Comparison of ENCODE assay signal across 26 mouse cellular contexts in genomic region chr19:41915294-41915693, GRCm38 (mm10). TPM values are rescaled to one million over a fixed set of nuclear protein-coding genes. Genes with fewer than 3 reads are reported as not detected.
DNase-seq lines count a peak whose midpoint lies in the region; ATAC-seq and TF ChIP-seq lines count a peak whose summit lies in the region.
"Had no signal": no experiment of that assay in that cellular context is flagged by ENCODE, and none has a peak within 500 bp of the region (broad histone marks: within the 10 kb centered on the region; RNA-seq: fewer than 3 reads in every experiment).

No protein-coding gene starts in this region.

- H3K9me3 ChIP-seq in heart, embryonic 13.5 days, result no peaks in the 10 kb centered on the region
- H3K9me3 ChIP-seq in liver, embryonic 15.5 days (replicated peaks), result no peaks in the 10 kb centered on the region
- H3K9me3 ChIP-seq in liver, embryonic 11.5 days (ENCODE audit: control insufficient read depth, low read length), result no peaks in the 10 kb centered on the region
- H3K9me3 ChIP-seq: hindbrain, embryonic 12.5 days; lung, embryonic 15.5 days; midbrain, embryonic 15.5 days; stomach, embryonic 15.5 days had no signal

- DNase-seq in heart, adult 9 months (ENCODE audit: low spot score in 2 of 2), result no peak
- DNase-seq in liver, embryonic 11.5 days (ENCODE audit: low spot score), result no peak
- DNase-seq: adrenal gland, adult 2 months; adrenal gland, postnatal 36 days; B cell, adult 2 months; cerebellum, adult 2 months; cerebellum, postnatal 14 days; gastrocnemius, postnatal 14 days; heart, adult 18-20 months; kidney, adult 9 months; kidney, postnatal 10 days; layer of hippocampus, postnatal 36 days; left cerebral cortex, postnatal 4 days; right cerebral cortex, postnatal 25 days had no signal

- H3K4me1 ChIP-seq in heart, embryonic 13.5 days, result peaks cover 27% of the 10 kb centered on the region
- H3K4me1 ChIP-seq in liver, embryonic 15.5 days (replicated peaks), result peaks cover 44% of the 10 kb centered on the region
- peaks cover 17% of the 10 kb centered on the region for H3K4me1 ChIP-seq in liver, embryonic 11.5 days (replicated peaks; ENCODE audit: control insufficient read depth, insufficient read depth, low read length)
- peaks cover 25% of the 10 kb centered on the region for H3K4me1 ChIP-seq in bone marrow macrophage, adult 2 months (ENCODE audit: control insufficient read depth, insufficient read depth, low read length)

- no peaks in the 10 kb centered on the region for H3K27me3 ChIP-seq in heart, embryonic 13.5 days (replicated peaks)
- no peaks in the 10 kb centered on the region for H3K27me3 ChIP-seq in liver, embryonic 15.5 days
- no peaks in the 10 kb centered on the region for H3K27me3 ChIP-seq in liver, embryonic 11.5 days (replicated peaks; ENCODE audit: control insufficient read depth, insufficient read depth, low read length)
- H3K27me3 ChIP-seq in myocyte (ENCODE audit: control insufficient read depth, insufficient read depth, insufficient read length), result no peaks in the 10 kb centered on the region
- H3K27me3 ChIP-seq: hindbrain, embryonic 12.5 days; lung, embryonic 15.5 days; midbrain, embryonic 15.5 days; stomach, embryonic 15.5 days had no signal

- no peak for TF ChIP-seq CTCF in bone marrow macrophage, adult 2 months (IDR thresholded peaks at IDR 0.05; ENCODE audit: low read depth, low read length)

- no peak for ATAC-seq in heart, embryonic 13.5 days (ENCODE audit: extremely low read depth, insufficient number of reproducible peaks, low FRiP score, low TSS enrichment)
- no peak for ATAC-seq in liver, embryonic 15.5 days (ENCODE audit: insufficient read depth)
- ATAC-seq in liver, embryonic 11.5 days (replicated peaks; ENCODE audit: low FRiP score), result no peak
- ATAC-seq: activated CD4-positive, CD25-positive, alpha-beta regulatory T cell, adult 4 months; forebrain, embryonic 14.5 days; intestine, embryonic 16.5 days; midbrain, embryonic 15.5 days had no signal

- H3K27ac ChIP-seq in heart, embryonic 13.5 days (replicated peaks), result no peak overlapping the region
- H3K27ac ChIP-seq in liver, embryonic 15.5 days (replicated peaks), result no peak overlapping the region
- H3K27ac ChIP-seq in liver, embryonic 11.5 days (ENCODE audit: low read depth, low read length), result no peak overlapping the region
- peak overlapping the region; percentile 9; the same call in 1 of the 2 replicates for H3K27ac ChIP-seq in bone marrow macrophage, adult 2 months (ENCODE audit: insufficient read depth, low read depth, low read length)
- H3K27ac ChIP-seq: hindbrain, embryonic 12.5 days; liver, embryonic 14.5 days; lung, embryonic 15.5 days; midbrain, embryonic 15.5 days; stomach, embryonic 15.5 days had no signal

- H3K4me2 ChIP-seq in heart, embryonic 13.5 days, result peak overlapping the region; percentile 90
- H3K4me2 ChIP-seq in liver, embryonic 15.5 days, result peak overlapping the region; percentile 7; the same call in 1 of the 2 replicates
- no peak overlapping the region for H3K4me2 ChIP-seq in liver, embryonic 11.5 days
- H3K4me2 ChIP-seq in myocyte (ENCODE audit: low read depth), result peak overlapping the region; percentile 88
- H3K4me2 ChIP-seq: hindbrain, embryonic 12.5 days; midbrain, embryonic 15.5 days had no signal

- H3K36me3 ChIP-seq in heart, embryonic 13.5 days, result peaks cover 59% of the 10 kb centered on the region
- H3K36me3 ChIP-seq in liver, embryonic 15.5 days (replicated peaks), result peaks cover 40% of the 10 kb centered on the region
- peaks cover 28% of the 10 kb centered on the region for H3K36me3 ChIP-seq in liver, embryonic 11.5 days (ENCODE audit: control insufficient read depth, insufficient read depth, low read length)
- peaks cover 43% of the 10 kb centered on the region for H3K36me3 ChIP-seq in myocyte (ENCODE audit: control insufficient read depth, insufficient read depth)

- H3ac ChIP-seq in myocyte (ENCODE audit: control insufficient read depth, insufficient read length), result no peak overlapping the region

- H3K9ac ChIP-seq in heart, embryonic 13.5 days, result peak overlapping the region; percentile 100
- no peak overlapping the region for H3K9ac ChIP-seq in liver, embryonic 15.5 days
- no peak overlapping the region for H3K9ac ChIP-seq in liver, embryonic 11.5 days (ENCODE audit: low read depth, low read length)
- H3K9ac ChIP-seq: hindbrain, embryonic 12.5 days; liver, embryonic 14.5 days; lung, embryonic 15.5 days; midbrain, embryonic 15.5 days; stomach, embryonic 15.5 days had no signal

- H3K79me2 ChIP-seq in myocyte (ENCODE audit: control insufficient read depth, insufficient read depth), result peaks cover 51% of the 10 kb centered on the region

- TF ChIP-seq POLR2A in bone marrow macrophage, adult 2 months (IDR thresholded peaks at IDR 0.05; ENCODE audit: borderline replicate concordance, low read depth, low read length), result no peak
- no peak for TF ChIP-seq POLR2A in myocyte (IDR thresholded peaks at IDR 0.05; ENCODE audit: insufficient read length, low read depth)

- WGBS in heart, embryonic 13.5 days, result 78% methylated on average over 3 of the region's 3 CpGs
- WGBS in liver, embryonic 15.5 days (ENCODE audit: insufficient replicate concordance), result 82% methylated on average over 3 of the region's 3 CpGs
- WGBS in liver, embryonic 11.5 days, result 89% methylated on average over 3 of the region's 3 CpGs

- peak overlapping the region; percentile 97 for H3K4me3 ChIP-seq in heart, embryonic 13.5 days
- H3K4me3 ChIP-seq in liver, embryonic 15.5 days (replicated peaks), result no peak overlapping the region
- no peak overlapping the region for H3K4me3 ChIP-seq in liver, embryonic 11.5 days (ENCODE audit: low read depth, low read length)
- H3K4me3 ChIP-seq in bone marrow macrophage, adult 2 months (ENCODE audit: insufficient read depth, low read length), result no peak overlapping the region
- no peak overlapping the region for H3K4me3 ChIP-seq in myocyte
- H3K4me3 ChIP-seq: hindbrain, embryonic 12.5 days; lung, embryonic 15.5 days; midbrain, embryonic 15.5 days; stomach, embryonic 15.5 days had no signal

TF ChIP-seq in myocyte, 11 proteins besides CTCF, POLR2A, EP300 and RAD21:
- TF ChIP-seq USF1 (IDR thresholded peaks at IDR 0.05; ENCODE audit: low read depth) (no peak), MAX (IDR thresholded peaks at IDR 0.05; ENCODE audit: low read depth) (no peak), TCF12 (IDR thresholded peaks at IDR 0.05; ENCODE audit: insufficient read depth, poor library complexity, severe bottlenecking) (no peak), MYOD1 (IDR thresholded peaks at IDR 0.05; ENCODE audit: control insufficient read depth in 1 of 3, insufficient read length in 2 of 3, low read depth in 2 of 3) (no peak), TCF3 (IDR thresholded peaks at IDR 0.05; ENCODE audit: insufficient read length, low read depth) (no peak), SRF (IDR thresholded peaks at IDR 0.05; ENCODE audit: control insufficient read depth, insufficient read length, low read depth) (no peak), MYOG (IDR thresholded peaks at IDR 0.05; ENCODE audit: control insufficient read depth in 1 of 3, insufficient read depth in 1 of 3, insufficient read length in 2 of 3, low read depth in 2 of 3) (no peak), E2F4 (IDR thresholded peaks at IDR 0.05; ENCODE audit: insufficient read depth) (no peak), REST (IDR thresholded peaks at IDR 0.05; ENCODE audit: insufficient read depth, insufficient read length) (no peak), CEBPB (IDR thresholded peaks at IDR 0.05; ENCODE audit: insufficient read depth, poor library complexity, severe bottlenecking) (no peak), POLR2AphosphoS2 (IDR thresholded peaks at IDR 0.05; ENCODE audit: insufficient read length, low read depth) (no peak)
TF ChIP-seq in myocyte: peak in this region for 0.

RNA-seq across cellular contexts. Expression of gene Pgam1, which starts 3.6 kb away (rescaled TPM):
- 780 and 862 TPM in 2 replicates for polyA plus RNA-seq in heart, embryonic 13.5 days (2015; fragmentation: Nextera tagmentation; extraction: Ambion mirVana)
- polyA plus RNA-seq in liver, embryonic 15.5 days (2015; fragmentation: Nextera tagmentation; extraction: Ambion mirVana), result 267 and 322 TPM in 2 replicates
- 871 and 874 TPM in 2 replicates for polyA plus RNA-seq in liver, embryonic 11.5 days (2014; fragmentation: Nextera tagmentation; extraction: Ambion mirVana)
- polyA plus RNA-seq in bone marrow macrophage, adult 2 months (2012; ENCODE audit: insufficient read depth, insufficient read length, missing spikeins), result 256 and 259 TPM in 2 replicates
- polyA plus RNA-seq in myocyte (2012; fragmentation: generic; extraction: Trizol), result 552 TPM

RNA-seq across cellular contexts. Expression of gene Exosc1, which starts 17.9 kb away (rescaled TPM):
- 46.5 and 47.1 TPM in 2 replicates for polyA plus RNA-seq in heart, embryonic 13.5 days (2015; fragmentation: Nextera tagmentation; extraction: Ambion mirVana)
- polyA plus RNA-seq in liver, embryonic 15.5 days (2015; fragmentation: Nextera tagmentation; extraction: Ambion mirVana), result 29.2 and 31.4 TPM in 2 replicates
- polyA plus RNA-seq in liver, embryonic 11.5 days (2014; fragmentation: Nextera tagmentation; extraction: Ambion mirVana), result 101 and 109 TPM in 2 replicates
- polyA plus RNA-seq in bone marrow macrophage, adult 2 months (2012; ENCODE audit: insufficient read depth, insufficient read length, missing spikeins), result 17.8 and 19.0 TPM in 2 replicates
- polyA plus RNA-seq in myocyte (2012; fragmentation: generic; extraction: Trizol), result 49.4 TPM

RNA-seq across cellular contexts. Expression of gene Zdhhc16, which starts 18.0 kb away (rescaled TPM):
- polyA plus RNA-seq in heart, embryonic 13.5 days (2015; fragmentation: Nextera tagmentation; extraction: Ambion mirVana), result 55.3 and 57.5 TPM in 2 replicates
- 33.7 and 39.6 TPM in 2 replicates for polyA plus RNA-seq in liver, embryonic 15.5 days (2015; fragmentation: Nextera tagmentation; extraction: Ambion mirVana)
- polyA plus RNA-seq in liver, embryonic 11.5 days (2014; fragmentation: Nextera tagmentation; extraction: Ambion mirVana), result 58.9 and 63.0 TPM in 2 replicates
- polyA plus RNA-seq in bone marrow macrophage, adult 2 months (2012; ENCODE audit: insufficient read depth, insufficient read length, missing spikeins), result 43.9 and 44.3 TPM in 2 replicates
- polyA plus RNA-seq in myocyte (2012; fragmentation: generic; extraction: Trizol), result 124 TPM

RNA-seq across cellular contexts. Expression of gene Rrp12, which starts 19.3 kb away (rescaled TPM):
- 10.4 and 11.8 TPM in 2 replicates for polyA plus RNA-seq in heart, embryonic 13.5 days (2015; fragmentation: Nextera tagmentation; extraction: Ambion mirVana)
- 8.5 and 8.6 TPM in 2 replicates for polyA plus RNA-seq in liver, embryonic 15.5 days (2015; fragmentation: Nextera tagmentation; extraction: Ambion mirVana)
- polyA plus RNA-seq in liver, embryonic 11.5 days (2014; fragmentation: Nextera tagmentation; extraction: Ambion mirVana), result 29.5 and 34.0 TPM in 2 replicates
- polyA plus RNA-seq in bone marrow macrophage, adult 2 months (2012; ENCODE audit: insufficient read depth, insufficient read length, missing spikeins), result 2.1 TPM in 2 replicates
- polyA plus RNA-seq in myocyte (2012; fragmentation: generic; extraction: Trizol), result 45.4 TPM
